Mouse (Mus musculus) heart, postnatal 14 days (tissue): ENCODE data around the gene Gm31571. TPM values are rescaled to one million over a fixed set of nuclear protein-coding genes. Genes with fewer than 3 reads are reported as not detected.
"Not testable (repeated sequence)": the region's sequence is repeated elsewhere in the genome, so short reads cannot be mapped to it uniquely, and the experiment has no call there.

ENCODE experiments used
- DNase-seq, 2 experiments: peaks; one replicate each; pipeline ENCODE4 v3.0.0; 2021 to 2022
- intact Hi-C: fragments of 180-260 bp; cut with DNase I; formaldehyde crosslinking; loops from one replicate; pipeline ENCODE4 v1.15.1; 2025
- long read RNA-seq, 2 experiments: library from polyadenylated mRNA; stranded (forward); transcript quantifications; one replicate each; pipeline ENCODE4 v2.0.0; 2021
- total RNA-seq, 2 experiments: library from RNA; stranded (reverse); gene quantifications; 2 replicates each; pipeline ENCODE4 v1.2.3; 2021

Gm31571 gene
- not detected for total RNA-seq
- long read RNA-seq, experiment 1: 0 reads
- long read RNA-seq, experiment 2: 0 reads

DNA sequence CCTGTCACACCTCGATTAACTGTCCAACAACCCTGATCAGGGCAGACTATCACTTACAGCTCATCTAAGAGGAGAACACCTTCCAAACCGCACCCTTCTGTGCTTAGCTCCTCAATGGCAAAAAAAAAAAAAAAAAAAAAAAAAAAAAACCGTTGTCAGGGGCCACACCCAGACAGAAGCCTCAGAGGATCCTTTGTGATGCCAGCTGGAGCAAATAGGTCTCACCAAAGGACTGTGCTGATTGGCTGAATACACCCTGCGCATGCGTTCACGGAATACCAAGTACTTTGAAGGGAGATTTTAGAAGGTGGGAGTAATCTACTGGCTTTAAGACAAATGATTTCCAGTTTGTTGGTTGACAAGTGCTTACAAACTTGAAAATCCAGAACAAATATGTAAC, at the start of gene Gm31571:
Gene Gm31571 (minus strand): TSS at position 101 of the 400 bp plus-strand sequence.
- DNase-seq, intact Hi-C loops: not testable (repeated sequence)
